Mouse (Mus musculus): ENCODE data around the gene Flvcr1. TPM values are rescaled to one million over a fixed set of nuclear protein-coding genes. Genes with fewer than 3 reads are reported as not detected.

Gene Flvcr1
- total and polyA plus RNA-seq, 3 experiments, result 37.5 to 86.8 (median 47.9) TPM

DNA sequence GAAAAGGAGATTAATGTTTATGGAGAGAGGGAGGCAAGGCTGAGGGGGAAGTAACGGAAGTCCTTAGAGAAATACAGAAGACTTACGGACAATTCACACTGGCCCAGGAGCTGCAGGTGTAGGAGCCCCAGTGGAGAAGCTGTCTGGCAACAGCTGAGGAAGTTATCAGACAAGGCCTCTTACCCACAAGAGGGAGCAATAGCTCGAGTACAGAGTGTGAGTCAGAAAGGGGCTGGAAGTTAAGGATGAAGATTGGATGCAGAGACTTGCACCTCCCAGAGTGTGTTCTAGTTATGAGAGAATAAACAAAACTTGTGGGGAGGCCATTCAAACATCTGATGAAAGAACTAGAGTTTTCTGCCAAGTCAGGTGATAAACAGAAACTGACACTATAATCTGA, 31.5 kb upstream of the Flvcr1 start:
- no peak overlapping the region for H3K4me2 ChIP-seq (ENCODE audit: insufficient read depth, low read depth, poor library complexity, severe bottlenecking)
- no peaks in the 10 kb centered on the region for H3K27me3 ChIP-seq (replicated peaks)
- DNase-seq (ENCODE audit: extremely low read depth), result no peak
- TF ChIP-seq CTCF (conservative IDR thresholded peaks at IDR 0.05 in 1 of 2, IDR thresholded peaks at IDR 0.05 in 1 of 2; ENCODE audit: low read depth in 2 of 2, low read length in 2 of 2), result peak in 1 of 2 experiments; percentile 31; a peak in 1 of 4 replicates
- TF ChIP-seq UBTF (IDR thresholded peaks at IDR 0.05; ENCODE audit: low read depth, low read length), result no peak
- TF ChIP-seq MEF2A (IDR thresholded peaks at IDR 0.05; ENCODE audit: borderline replicate concordance, low read depth, low read length), result no peak
- peak; percentile 5; the same call in 1 of the 2 replicates for TF ChIP-seq RAD21 (IDR thresholded peaks at IDR 0.05; ENCODE audit: low read depth, low read length)
- dilution Hi-C loops (cut with MboI; ENCODE audit: extremely low pct_ligation_motif_present, extremely low pct_unique_long_range_greater_than_20kb, low sequenced_read_pairs), result no loop called here
- peaks cover 4 to 57% of the 10 kb centered on the region in 2 experiments for H3K36me3 ChIP-seq (replicated peaks in 1 of 2; ENCODE audit: control insufficient read depth in 1 of 2, insufficient read depth in 1 of 2, low read length in 1 of 2)
- H3K79me2 ChIP-seq (replicated peaks; ENCODE audit: control insufficient read depth, extremely low read depth, insufficient read depth, poor library complexity, severe bottlenecking), result no peaks in the 10 kb centered on the region
- in situ Hi-C loops (cut with MboI; ENCODE audit: low pct_ligation_motif_present, low pct_unique_long_range_greater_than_20kb, low sequenced_read_pairs), result no loop called here
- H3K27ac ChIP-seq (ENCODE audit: insufficient read depth, low read depth), result no peak overlapping the region
- no peak overlapping the region for H3K4me3 ChIP-seq (replicated peaks in 1 of 3; ENCODE audit: low read depth in 2 of 3, low read length in 2 of 3, poor library complexity in 1 of 3)
- H3K4me1 ChIP-seq (ENCODE audit: control insufficient read depth in 1 of 2, insufficient read depth in 2 of 2), result peaks cover 2 to 17% of the 10 kb centered on the region in 2 experiments
- no peak overlapping the region for H3K9ac ChIP-seq (ENCODE audit: insufficient read depth, low read depth)
- no peaks in the 10 kb centered on the region for H3K9me3 ChIP-seq (replicated peaks; ENCODE audit: low read length)

DNA sequence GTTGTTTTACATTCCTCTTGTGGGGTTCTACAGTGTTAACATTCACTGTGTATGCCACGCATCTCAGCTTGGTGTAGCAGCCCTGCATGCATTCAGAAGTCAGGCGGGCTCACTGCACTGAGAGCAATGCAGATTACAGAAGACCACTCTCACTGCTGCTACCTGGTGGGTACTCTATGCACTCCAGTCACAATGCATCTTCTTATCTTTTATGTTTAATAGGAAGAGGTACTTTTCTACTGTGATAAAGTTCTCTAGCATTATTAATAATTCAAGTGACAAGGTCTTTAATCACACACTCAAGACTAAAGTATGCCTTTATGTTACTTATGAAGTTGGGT, 29.5 kb upstream of the Flvcr1 start:
- no peak for DNase-seq (ENCODE audit: extremely low read depth)
- dilution Hi-C loops (cut with MboI; ENCODE audit: extremely low pct_ligation_motif_present, extremely low pct_unique_long_range_greater_than_20kb, low sequenced_read_pairs) (no loop called here), in situ Hi-C loops (cut with MboI; ENCODE audit: low pct_ligation_motif_present, low pct_unique_long_range_greater_than_20kb, low sequenced_read_pairs) (no loop called here)
- no peaks in the 10 kb centered on the region for H3K9me3 ChIP-seq (replicated peaks; ENCODE audit: low read length)
- no peak overlapping the region for H3K27ac ChIP-seq (ENCODE audit: insufficient read depth, low read depth)
- no peak overlapping the region for H3K4me2 ChIP-seq (ENCODE audit: insufficient read depth, low read depth, poor library complexity, severe bottlenecking)
- no peaks in the 10 kb centered on the region for H3K79me2 ChIP-seq (replicated peaks; ENCODE audit: control insufficient read depth, extremely low read depth, insufficient read depth, poor library complexity, severe bottlenecking)
- peaks cover 19 to 58% of the 10 kb centered on the region in 2 experiments for H3K36me3 ChIP-seq (replicated peaks in 1 of 2; ENCODE audit: control insufficient read depth in 1 of 2, insufficient read depth in 1 of 2, low read length in 1 of 2)
- no peaks in the 10 kb centered on the region for H3K27me3 ChIP-seq (replicated peaks)
- 0 out of 4 replicates have a peak, but pooled peaks cover 0 to 5% of the 10 kb centered on the region in 2 experiments for H3K4me1 ChIP-seq (ENCODE audit: control insufficient read depth in 1 of 2, insufficient read depth in 2 of 2)
- no peak overlapping the region for H3K4me3 ChIP-seq (replicated peaks in 1 of 3; ENCODE audit: low read depth in 2 of 3, low read length in 2 of 3, poor library complexity in 1 of 3)
- peak in 1 of 2 experiments; percentile 22; a peak in 2 of 4 replicates for TF ChIP-seq CTCF (conservative IDR thresholded peaks at IDR 0.05 in 1 of 2, IDR thresholded peaks at IDR 0.05 in 1 of 2; ENCODE audit: low read depth in 2 of 2, low read length in 2 of 2)
- no peak for TF ChIP-seq CHD2 (IDR thresholded peaks at IDR 0.05; ENCODE audit: low read length)
- no peak overlapping the region for H3K9ac ChIP-seq (ENCODE audit: insufficient read depth, low read depth)

DNA sequence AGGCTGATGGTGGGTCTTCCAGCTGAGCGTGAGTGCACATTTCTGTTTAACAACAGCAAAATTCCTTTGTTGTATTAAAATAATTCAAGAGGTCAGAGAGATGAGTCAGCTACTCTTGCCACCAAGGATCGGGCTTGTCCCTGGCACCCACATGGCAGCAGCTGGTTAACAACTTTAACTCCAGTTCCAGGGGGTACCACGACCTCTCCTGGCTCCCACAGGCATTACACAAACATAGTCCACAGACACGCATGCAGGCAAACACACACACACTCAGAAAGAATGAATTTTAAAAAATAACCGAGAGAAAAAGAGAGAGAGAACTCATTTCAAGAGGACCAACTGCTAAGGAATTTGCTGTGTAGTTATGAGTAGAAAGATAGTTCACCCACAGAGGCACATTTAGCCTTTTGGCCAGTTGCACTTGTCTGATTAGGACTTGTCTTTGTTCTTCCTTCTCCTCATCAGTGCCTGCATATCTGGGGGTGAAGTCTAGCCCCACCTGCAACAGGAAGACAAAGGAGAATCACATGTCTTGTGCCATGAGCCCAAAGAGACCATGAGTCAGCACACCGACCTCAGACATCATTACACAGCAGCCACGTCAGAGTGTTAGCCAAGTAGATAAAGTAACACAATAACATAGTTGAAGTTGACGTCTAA, 29.0 kb upstream of the Flvcr1 start:
- H3K9ac ChIP-seq (ENCODE audit: insufficient read depth, low read depth), result no peak overlapping the region
- dilution Hi-C loops (cut with MboI; ENCODE audit: extremely low pct_ligation_motif_present, extremely low pct_unique_long_range_greater_than_20kb, low sequenced_read_pairs), result no loop called here

More for the DNA sequence above, 29.0 kb upstream of the Flvcr1 start:
- no peak overlapping the region for H3K4me2 ChIP-seq (ENCODE audit: insufficient read depth, low read depth, poor library complexity, severe bottlenecking)
- no peaks in the 10 kb centered on the region for H3K79me2 ChIP-seq (replicated peaks; ENCODE audit: control insufficient read depth, extremely low read depth, insufficient read depth, poor library complexity, severe bottlenecking)
- H3K36me3 ChIP-seq (replicated peaks in 1 of 2; ENCODE audit: control insufficient read depth in 1 of 2, insufficient read depth in 1 of 2, low read length in 1 of 2), result peaks cover 19 to 62% of the 10 kb centered on the region in 2 experiments
- H3K4me3 ChIP-seq (replicated peaks in 1 of 3; ENCODE audit: low read depth in 2 of 3, low read length in 2 of 3, poor library complexity in 1 of 3), result no peak overlapping the region
- no peak overlapping the region for H3K27ac ChIP-seq (ENCODE audit: insufficient read depth, low read depth)
- in situ Hi-C loops (cut with MboI; ENCODE audit: low pct_ligation_motif_present, low pct_unique_long_range_greater_than_20kb, low sequenced_read_pairs), result no loop called here
- H3K27me3 ChIP-seq (replicated peaks), result no peaks in the 10 kb centered on the region
- DNase-seq (ENCODE audit: extremely low read depth), result no peak
- H3K4me1 ChIP-seq (ENCODE audit: control insufficient read depth in 1 of 2, insufficient read depth in 2 of 2), result 0 out of 4 replicates have a peak, but pooled peaks cover 0 to 5% of the 10 kb centered on the region in 2 experiments
- TF ChIP-seq TBP (conservative IDR thresholded peaks at IDR 0.05; ENCODE audit: low read depth, low read length) (no peak), RAD21 (IDR thresholded peaks at IDR 0.05; ENCODE audit: low read depth, low read length) (peak; percentile 26), CTCF (conservative IDR thresholded peaks at IDR 0.05 in 1 of 2, IDR thresholded peaks at IDR 0.05 in 1 of 2; ENCODE audit: low read depth in 2 of 2, low read length in 2 of 2) (peak in 1 of 2 experiments; percentile 35; a peak in 2 of 4 replicates)
- no peaks in the 10 kb centered on the region for H3K9me3 ChIP-seq (replicated peaks; ENCODE audit: low read length)
